Mouse (Mus musculus): ENCODE measurements around the gene 1110059E24Rik. TPM values are rescaled to one million over a fixed set of nuclear protein-coding genes. Genes with fewer than 3 reads are reported as not detected.
"Not testable (repeated sequence)": the region's sequence is repeated elsewhere in the genome, so short reads cannot be mapped to it uniquely, and the experiment has no call there.

Gene 1110059E24Rik
- polyA plus RNA-seq, 1 experiment from 2014 or later, result 36.6 TPM

DNA sequence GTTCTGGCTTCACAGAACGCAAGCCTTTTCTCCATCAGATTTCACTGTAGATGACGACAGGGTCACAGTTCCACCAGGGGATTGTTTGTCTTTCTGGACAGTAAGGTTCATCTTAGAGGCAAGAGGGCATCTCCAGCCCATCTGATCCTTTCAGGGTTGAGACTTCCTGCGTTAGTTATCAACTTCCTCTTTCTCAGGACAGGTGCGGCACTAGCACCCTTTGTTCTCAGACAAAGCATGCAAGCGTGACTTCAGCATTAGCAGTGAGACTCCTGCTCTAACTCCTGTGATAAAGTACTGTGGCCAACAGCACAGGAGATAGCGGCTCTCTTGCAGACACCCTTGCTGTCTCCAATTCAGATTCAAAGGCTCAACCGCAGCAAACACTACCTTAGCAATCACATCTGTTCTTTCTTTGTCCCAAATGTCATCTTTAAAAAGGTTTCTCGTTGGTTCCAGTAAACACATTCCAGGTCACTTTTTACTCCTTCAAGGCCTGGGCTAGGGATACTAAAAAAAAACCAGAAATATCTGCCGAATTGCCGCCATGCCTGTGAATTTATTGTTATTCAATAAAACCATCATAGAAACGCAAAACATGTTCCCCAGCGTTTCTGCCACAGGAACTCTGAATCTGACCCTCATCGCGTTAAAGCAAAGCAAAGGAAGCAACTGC, 22.0 kb downstream of the 1110059E24Rik start:
- DNase-seq (ENCODE audit: low spot score) (no peak), ATAC-seq (replicated peaks; ENCODE audit: low FRiP score) (no peak)
- H3K36me3 ChIP-seq (ENCODE audit: control insufficient read depth, insufficient read depth, low read length), result no peaks in the 10 kb centered on the region
- H3K9me3 ChIP-seq (ENCODE audit: control insufficient read depth, low read length), result no peaks in the 10 kb centered on the region
- 45% methylated on average over 14 of the region's 14 CpGs for WGBS
- H3K4me1 ChIP-seq (replicated peaks; ENCODE audit: control insufficient read depth, insufficient read depth, low read length), result no peaks in the 10 kb centered on the region
- no peak overlapping the region for H3K4me3 ChIP-seq (ENCODE audit: low read depth, low read length)
- H3K27ac ChIP-seq (ENCODE audit: low read depth, low read length), result no peak overlapping the region
- H3K9ac ChIP-seq (ENCODE audit: low read depth, low read length), result no peak overlapping the region
- no peaks in the 10 kb centered on the region for H3K27me3 ChIP-seq (replicated peaks; ENCODE audit: control insufficient read depth, insufficient read depth, low read length)
- no peak overlapping the region for H3K4me2 ChIP-seq

- no peak overlapping the region for H3K4me2 ChIP-seq
- H3K4me1 ChIP-seq (replicated peaks; ENCODE audit: control insufficient read depth, insufficient read depth, low read length), result no peaks in the 10 kb centered on the region
- no peak for DNase-seq (ENCODE audit: low spot score)
- H3K27me3 ChIP-seq (replicated peaks; ENCODE audit: control insufficient read depth, insufficient read depth, low read length), result no peaks in the 10 kb centered on the region
- no peak overlapping the region for H3K9ac ChIP-seq (ENCODE audit: low read depth, low read length)
- no peak for ATAC-seq (replicated peaks; ENCODE audit: low FRiP score)
- H3K36me3 ChIP-seq (ENCODE audit: control insufficient read depth, insufficient read depth, low read length), result no peaks in the 10 kb centered on the region
- H3K9me3 ChIP-seq (ENCODE audit: control insufficient read depth, low read length), result no peaks in the 10 kb centered on the region
- WGBS, result 44% methylated on average over 1 of the region's 1 CpGs
- H3K4me3 ChIP-seq (ENCODE audit: low read depth, low read length), result no peak overlapping the region
- no peak overlapping the region for H3K27ac ChIP-seq (ENCODE audit: low read depth, low read length)
These were observed 23.3 kb downstream of the 1110059E24Rik start for GRCm38 (mm10) chr19:21629501-21629900.

DNA sequence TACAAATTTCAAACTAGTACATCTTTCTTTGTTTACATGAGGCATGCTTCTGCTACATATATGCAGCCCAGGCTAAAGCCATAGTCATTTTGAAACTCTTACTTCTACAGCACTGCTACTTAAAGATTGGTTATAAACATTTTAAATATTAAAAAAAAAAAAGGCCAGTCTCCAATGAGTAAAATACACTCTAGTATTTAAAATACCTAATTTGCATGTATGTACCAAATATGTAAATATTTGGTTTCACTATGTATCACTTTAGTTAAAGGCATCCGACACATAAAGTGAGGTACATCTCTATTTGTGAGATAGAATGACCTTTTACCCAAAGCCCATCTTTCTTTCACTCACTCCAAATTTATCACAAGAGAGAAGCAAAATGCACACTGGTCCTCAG, 23.7 kb downstream of the 1110059E24Rik start:
- Histone ChIP-seq H3K9me3 (ENCODE audit: control insufficient read depth, low read length) (no peaks in the 10 kb centered on the region), H3K27me3 (replicated peaks; ENCODE audit: control insufficient read depth, insufficient read depth, low read length) (no peaks in the 10 kb centered on the region), H3K4me1 (replicated peaks; ENCODE audit: control insufficient read depth, insufficient read depth, low read length) (no peaks in the 10 kb centered on the region), H3K9ac (ENCODE audit: low read depth, low read length) (no peak overlapping the region), H3K27ac (ENCODE audit: low read depth, low read length) (no peak overlapping the region), H3K4me3 (ENCODE audit: low read depth, low read length) (no peak overlapping the region), H3K36me3 (ENCODE audit: control insufficient read depth, insufficient read depth, low read length) (no peaks in the 10 kb centered on the region), H3K4me2 (no peak overlapping the region)
- no peak for DNase-seq (ENCODE audit: low spot score)
- ATAC-seq (replicated peaks; ENCODE audit: low FRiP score), result no peak
- WGBS, result 82% methylated on average over 1 of the region's 1 CpGs

DNA sequence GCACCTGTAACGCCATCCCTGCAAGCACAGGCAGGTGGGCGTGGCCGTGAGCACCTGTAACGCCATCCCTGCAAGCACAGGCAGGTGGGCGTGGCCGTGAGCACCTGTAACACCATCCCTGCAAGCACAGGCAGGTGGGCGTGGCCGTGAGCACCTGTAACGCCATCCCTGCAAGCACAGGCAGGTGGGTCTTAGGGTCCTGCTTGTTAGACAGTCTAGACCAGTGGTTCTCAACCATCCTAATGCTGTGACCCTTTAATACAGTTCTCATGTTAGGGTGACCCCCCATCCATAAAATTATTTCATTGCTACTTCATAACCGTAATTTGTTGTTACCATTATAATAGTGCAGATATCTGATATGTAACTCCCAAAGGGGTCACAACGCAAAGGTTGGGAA, 24.3 kb downstream of the 1110059E24Rik start:
- not testable (repeated sequence) for H3K9me3 ChIP-seq (ENCODE audit: control insufficient read depth, low read length); H3K36me3 ChIP-seq (ENCODE audit: control insufficient read depth, insufficient read depth, low read length); H3K9ac ChIP-seq (ENCODE audit: low read depth, low read length); H3K27me3 ChIP-seq (replicated peaks; ENCODE audit: control insufficient read depth, insufficient read depth, low read length); H3K27ac ChIP-seq (ENCODE audit: low read depth, low read length); DNase-seq (ENCODE audit: low spot score); ATAC-seq (replicated peaks; ENCODE audit: low FRiP score); H3K4me3 ChIP-seq (ENCODE audit: low read depth, low read length); H3K4me2 ChIP-seq; H3K4me1 ChIP-seq (replicated peaks; ENCODE audit: control insufficient read depth, insufficient read depth, low read length)
- WGBS, result 62% methylated on average over 9 of the region's 11 CpGs

DNA sequence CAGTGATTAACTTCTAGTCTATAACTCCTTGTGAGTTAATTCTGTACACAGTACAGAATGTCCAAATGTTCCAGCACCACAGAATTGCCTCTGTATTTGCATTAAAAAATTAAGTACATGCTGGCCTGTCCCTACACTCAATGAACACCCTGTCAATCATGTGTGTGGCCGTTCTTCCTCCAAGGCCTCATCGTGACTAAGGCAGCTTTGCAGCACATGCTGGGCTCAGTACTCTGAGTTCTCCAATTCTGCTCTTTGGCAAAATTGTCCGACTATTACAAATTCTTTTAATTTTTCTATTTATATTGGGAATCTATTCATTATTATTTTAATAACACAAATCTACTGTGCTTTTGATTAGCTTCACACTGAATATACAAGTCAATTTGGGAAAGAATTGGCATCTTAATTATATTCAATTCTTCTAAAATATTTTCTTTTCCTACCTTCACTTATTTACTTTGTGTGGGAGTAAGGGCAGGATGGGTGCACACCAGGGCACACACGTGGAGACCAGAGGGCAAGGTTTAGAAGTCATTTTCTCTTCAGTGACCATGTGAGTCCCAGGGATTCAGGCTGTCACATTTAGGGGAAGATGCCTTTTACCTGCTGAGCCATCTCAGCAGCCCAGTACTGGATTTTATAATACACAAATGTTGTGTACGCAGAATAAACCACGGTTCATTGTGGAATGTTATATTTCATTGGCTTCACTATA, 26.3 kb downstream of the 1110059E24Rik start:
- ATAC-seq (replicated peaks; ENCODE audit: low FRiP score) (no peak), DNase-seq (ENCODE audit: low spot score) (no peak)
- Histone ChIP-seq H3K36me3 (ENCODE audit: control insufficient read depth, insufficient read depth, low read length) (no peaks in the 10 kb centered on the region), H3K4me3 (ENCODE audit: low read depth, low read length) (no peak overlapping the region), H3K4me1 (replicated peaks; ENCODE audit: control insufficient read depth, insufficient read depth, low read length) (peaks cover 5% of the 10 kb centered on the region; the same call in 1 of the 2 replicates), H3K27ac (ENCODE audit: low read depth, low read length) (no peak overlapping the region), H3K9ac (ENCODE audit: low read depth, low read length) (no peak overlapping the region), H3K9me3 (ENCODE audit: control insufficient read depth, low read length) (no peaks in the 10 kb centered on the region), H3K4me2 (no peak overlapping the region), H3K27me3 (replicated peaks; ENCODE audit: control insufficient read depth, insufficient read depth, low read length) (no peaks in the 10 kb centered on the region)
- WGBS, result 80% methylated on average over 6 of the region's 6 CpGs

DNA sequence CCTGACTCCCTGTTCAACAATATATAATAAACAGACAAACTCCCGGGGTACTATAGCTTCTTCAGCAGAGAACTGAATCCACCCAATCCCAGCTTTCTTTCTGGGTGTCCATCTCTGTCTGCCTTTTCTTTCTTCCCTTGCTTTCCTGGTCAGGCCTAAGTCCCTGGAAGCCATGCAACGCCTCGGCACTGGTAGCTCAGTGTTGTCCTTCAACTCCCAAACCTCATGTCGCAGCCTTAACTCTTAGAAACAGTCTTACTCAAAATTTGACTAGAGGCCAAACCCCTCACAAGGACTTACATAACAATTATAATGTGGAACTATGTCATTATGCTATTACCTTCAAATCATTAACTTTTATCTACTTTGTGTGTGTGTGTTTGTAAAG, 28.6 kb downstream of the 1110059E24Rik start:
- Histone ChIP-seq H3K9ac (ENCODE audit: low read depth, low read length) (no peak overlapping the region), H3K9me3 (ENCODE audit: control insufficient read depth, low read length) (no peaks in the 10 kb centered on the region), H3K27me3 (replicated peaks; ENCODE audit: control insufficient read depth, insufficient read depth, low read length) (no peaks in the 10 kb centered on the region), H3K4me1 (replicated peaks; ENCODE audit: control insufficient read depth, insufficient read depth, low read length) (peaks cover 5% of the 10 kb centered on the region; the same call in 1 of the 2 replicates), H3K27ac (ENCODE audit: low read depth, low read length) (no peak overlapping the region), H3K4me2 (no peak overlapping the region), H3K4me3 (ENCODE audit: low read depth, low read length) (no peak overlapping the region), H3K36me3 (ENCODE audit: control insufficient read depth, insufficient read depth, low read length) (no peaks in the 10 kb centered on the region)
- DNase-seq (ENCODE audit: low spot score) (no peak), ATAC-seq (replicated peaks; ENCODE audit: low FRiP score) (no peak)
- 92% methylated on average over 4 of the region's 4 CpGs for WGBS

- WGBS, result 81% methylated on average over 3 of the region's 3 CpGs
These were observed 29.2 kb downstream of the 1110059E24Rik start for GRCm38 (mm10) chr19:21623410-21624147.

DNA sequence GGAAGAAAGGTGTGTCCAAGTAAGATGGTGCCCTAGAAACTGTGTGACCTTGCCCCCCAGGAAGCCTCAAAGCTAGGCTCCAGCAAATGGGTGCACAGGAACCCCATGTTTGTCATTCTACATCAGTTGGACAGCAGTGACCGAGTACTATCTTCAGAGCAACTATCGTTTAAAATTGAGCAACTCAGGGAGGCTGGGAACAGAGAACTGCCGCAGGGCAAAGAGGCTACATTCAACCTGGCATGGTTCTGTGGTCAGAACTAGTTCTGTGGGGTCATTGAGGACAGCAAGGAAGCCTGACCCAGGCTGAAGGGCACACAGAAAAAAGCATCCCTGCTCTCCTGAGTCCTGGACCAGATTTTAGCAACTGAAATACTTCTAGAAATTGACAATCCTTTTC, 37.0 kb downstream of the 1110059E24Rik start:
- 78% methylated on average over 3 of the region's 3 CpGs for WGBS
- no peak overlapping the region for H3K27ac ChIP-seq (ENCODE audit: low read depth, low read length)
- H3K9ac ChIP-seq (ENCODE audit: low read depth, low read length), result no peak overlapping the region

More at GRCm38 (mm10) chr19:21623410-21624147, 29.2 kb downstream of the 1110059E24Rik start:
- Histone ChIP-seq H3K27me3 (replicated peaks; ENCODE audit: control insufficient read depth, insufficient read depth, low read length) (no peaks in the 10 kb centered on the region), H3K9ac (ENCODE audit: low read depth, low read length) (no peak overlapping the region), H3K27ac (ENCODE audit: low read depth, low read length) (no peak overlapping the region), H3K36me3 (ENCODE audit: control insufficient read depth, insufficient read depth, low read length) (no peaks in the 10 kb centered on the region), H3K9me3 (ENCODE audit: control insufficient read depth, low read length) (no peaks in the 10 kb centered on the region), H3K4me1 (replicated peaks; ENCODE audit: control insufficient read depth, insufficient read depth, low read length) (peaks cover 5% of the 10 kb centered on the region; the same call in 1 of the 2 replicates), H3K4me2 (no peak overlapping the region), H3K4me3 (ENCODE audit: low read depth, low read length) (no peak overlapping the region)
- 0 out of 2 replicates have a peak, but pooled peaks have one; percentile 20 for ATAC-seq (replicated peaks; ENCODE audit: low FRiP score)
- no peak for DNase-seq (ENCODE audit: low spot score)

More for the DNA sequence above, 37.0 kb downstream of the 1110059E24Rik start:
- Histone ChIP-seq H3K4me1 (replicated peaks; ENCODE audit: control insufficient read depth, insufficient read depth, low read length) (no peaks in the 10 kb centered on the region), H3K9me3 (ENCODE audit: control insufficient read depth, low read length) (no peaks in the 10 kb centered on the region), H3K27me3 (replicated peaks; ENCODE audit: control insufficient read depth, insufficient read depth, low read length) (no peaks in the 10 kb centered on the region), H3K4me2 (no peak overlapping the region), H3K4me3 (ENCODE audit: low read depth, low read length) (no peak overlapping the region), H3K36me3 (ENCODE audit: control insufficient read depth, insufficient read depth, low read length) (no peaks in the 10 kb centered on the region; the same call in 1 of the 2 replicates)
- DNase-seq (ENCODE audit: low spot score) (no peak), ATAC-seq (replicated peaks; ENCODE audit: low FRiP score) (no peak)

Measured in liver, embryonic 11.5 days (tissue).